Mouse (Mus musculus) liver, postnatal 0 days (tissue): ENCODE results near the gene Trim9.

Source experiments
- CTCF ChIP-seq: sonication (generic); IDR thresholded peaks from 2 replicates; pipeline ENCODE4 v1.5.1; 2016; ENCODE audit warnings: antibody characterized with exemption, low read depth
- EP300 ChIP-seq: IDR thresholded peaks from 2 replicates; pipeline ENCODE4 v1.6.1; 2016; ENCODE audit warnings: antibody characterized with exemption, low read depth, mild to moderate bottlenecking

DNA sequence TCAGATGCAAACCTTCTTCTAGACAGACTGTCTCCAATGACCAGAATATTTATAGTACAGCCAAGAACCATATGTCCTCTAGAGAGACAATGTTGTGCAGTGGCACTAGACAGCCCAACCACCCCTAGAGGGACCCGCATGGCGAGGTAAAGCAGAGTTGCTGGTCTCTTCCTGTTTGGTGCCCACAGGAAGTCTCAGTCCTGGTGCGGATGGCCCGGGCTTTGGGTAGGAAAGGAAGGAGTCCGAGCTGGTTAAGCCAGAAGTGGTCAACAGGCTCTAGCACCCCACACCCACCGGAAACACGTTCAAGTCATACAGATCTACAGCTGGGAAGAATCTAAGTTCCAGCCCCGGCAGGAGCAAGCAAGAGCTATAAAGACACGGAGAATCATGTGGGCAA is 80.1 kb downstream of the Trim9 start:
- TF ChIP-seq CTCF (no peak), EP300 (no peak)
